Mouse (Mus musculus) CH12.LX (cell line): ENCODE data around the gene Hlcs. TPM values are rescaled to one million over a fixed set of nuclear protein-coding genes. Genes with fewer than 3 reads are reported as not detected.

Experiments used
- DNase-seq: peaks from one replicate; pipeline ENCODE4 v3.0.0-alpha.2; 2013; ENCODE audit errors: extremely low read depth
- H3K27ac ChIP-seq: 2 replicates; pipeline ENCODE4 v1.5.1; 2012; ENCODE audit warnings: low read depth, mild to moderate bottlenecking, control low read depth, moderate library complexity; ENCODE audit not compliant: insufficient read depth
- H3K27me3 ChIP-seq: replicated peaks from 2 replicates; pipeline ENCODE3; 2012; ENCODE audit warnings: inconsistent platforms
- H3K36me3 ChIP-seq, 2 experiments: replicated peaks in 1 of 2; 2 replicates each; pipeline versions ENCODE3 to v1.6.1; 2012; ENCODE audit warnings: inconsistent platforms in 1 of 2, low read length in 1 of 2, mild to moderate bottlenecking in 1 of 2, mixed read lengths in 1 of 2, moderate library complexity in 1 of 2; ENCODE audit not compliant: control insufficient read depth in 1 of 2, insufficient read depth in 1 of 2
- H3K4me1 ChIP-seq, 2 experiments: 2 replicates each; pipeline ENCODE4 v1.6.1; 2012; ENCODE audit warnings: inconsistent platforms in 1 of 2, moderate library complexity in 1 of 2; ENCODE audit not compliant: insufficient read depth in 2 of 2, control insufficient read depth in 1 of 2
- H3K4me2 ChIP-seq: 2 replicates; pipeline ENCODE4 v1.6.1; 2012; ENCODE audit warnings: low read depth, mild to moderate bottlenecking, control low read depth; ENCODE audit not compliant: poor library complexity, insufficient read depth, severe bottlenecking
- H3K4me3 ChIP-seq, 3 experiments: fragments of 150-350 bp in 1 of 3; sonication (generic) in 1 of 3; replicated peaks in 1 of 3; 2 replicates each; pipeline versions ENCODE3 to v1.5.1; 2011 to 2012; ENCODE audit warnings: low read depth in 2 of 3, low read length in 2 of 3, mild to moderate bottlenecking in 2 of 3, moderate library complexity in 2 of 3, control low read depth in 1 of 3, improper control_type of control experiment in 1 of 3, inconsistent platforms in 1 of 3, mixed read lengths in 1 of 3; ENCODE audit not compliant: poor library complexity in 1 of 3
- H3K79me2 ChIP-seq: replicated peaks from 2 replicates; pipeline ENCODE4 v1.6.1; 2012; ENCODE audit warnings: mild to moderate bottlenecking, moderate library complexity; ENCODE audit not compliant: control insufficient read depth, poor library complexity, insufficient read depth, severe bottlenecking; ENCODE audit errors: extremely low read depth
- H3K9ac ChIP-seq: 2 replicates; pipeline ENCODE4 v1.6.1; 2012; ENCODE audit warnings: low read depth, mild to moderate bottlenecking, control low read depth, moderate library complexity; ENCODE audit not compliant: insufficient read depth
- H3K9me3 ChIP-seq: replicated peaks from 2 replicates; pipeline ENCODE3; 2012; ENCODE audit warnings: low read length, inconsistent platforms, mixed read lengths
- BHLHE40 ChIP-seq: IDR thresholded peaks from 2 replicates; pipeline ENCODE4 v1.6.1; 2011; ENCODE audit warnings: mild to moderate bottlenecking, low read depth, low read length, improper control_type of control experiment
- CHD1 ChIP-seq: IDR thresholded peaks from 2 replicates; pipeline ENCODE4 v1.6.1; 2012; ENCODE audit warnings: low read depth, low read length, improper control_type of control experiment, inconsistent platforms
- CTCF ChIP-seq, 2 experiments: IDR thresholded peaks in 1 of 2; conservative IDR thresholded peaks in 1 of 2; 2 replicates each; pipeline ENCODE4 v1.5.1; 2011 to 2012; ENCODE audit warnings: low read depth in 2 of 2, low read length in 2 of 2, improper control_type of control experiment in 1 of 2, inconsistent platforms in 1 of 2, mild to moderate bottlenecking in 1 of 2, moderate library complexity in 1 of 2
- HCFC1 ChIP-seq: IDR thresholded peaks from 2 replicates; pipeline ENCODE4 v1.6.1; 2012; ENCODE audit warnings: low read depth, mild to moderate bottlenecking, inconsistent platforms, low read length, improper control_type of control experiment
- IRF4 ChIP-seq: IDR thresholded peaks from 2 replicates; pipeline ENCODE4 v1.6.1; 2014; ENCODE audit warnings: low read depth, mild to moderate bottlenecking, inconsistent platforms, low read length, improper control_type of control experiment
- MAFK ChIP-seq: IDR thresholded peaks from 2 replicates; pipeline ENCODE4 v1.6.1; 2011; ENCODE audit warnings: low read length, improper control_type of control experiment; ENCODE audit not compliant: insufficient replicate concordance
- MYC ChIP-seq: IDR thresholded peaks from 2 replicates; pipeline ENCODE4 v1.6.1; 2011; ENCODE audit warnings: low read depth, mild to moderate bottlenecking, improper control_type of control experiment, low read length
- POLR2A ChIP-seq: IDR thresholded peaks from 2 replicates; pipeline ENCODE4 v1.6.1; 2011; ENCODE audit warnings: low read depth, mild to moderate bottlenecking, improper control_type of control experiment, low read length
- POLR2AphosphoS2 ChIP-seq: IDR thresholded peaks from 2 replicates; pipeline ENCODE4 v1.6.1; 2011; ENCODE audit warnings: low read depth, low read length, improper control_type of control experiment
- SMC3 ChIP-seq: IDR thresholded peaks from 2 replicates; pipeline ENCODE4 v1.6.1; 2011; ENCODE audit warnings: low read depth, low read length, improper control_type of control experiment
- TCF12 ChIP-seq: IDR thresholded peaks from 2 replicates; pipeline ENCODE4 v1.6.1; 2014; ENCODE audit warnings: low read depth, mild to moderate bottlenecking, inconsistent platforms, low read length, improper control_type of control experiment
- USF1 ChIP-seq: IDR thresholded peaks from 2 replicates; pipeline ENCODE4 v1.6.1; 2014; ENCODE audit warnings: low read depth, mild to moderate bottlenecking, inconsistent platforms, low read length, improper control_type of control experiment
- USF2 ChIP-seq: conservative IDR thresholded peaks from 2 replicates; pipeline ENCODE4 v1.6.1; 2011; ENCODE audit warnings: low read depth, low read length, improper control_type of control experiment
- ZKSCAN1 ChIP-seq: IDR thresholded peaks from 2 replicates; pipeline ENCODE4 v1.6.1; 2012; ENCODE audit warnings: low read depth, inconsistent platforms, low read length, improper control_type of control experiment, borderline replicate concordance
- dilution Hi-C: fragments of 300-500 bp; cut with MboI; formaldehyde crosslinking; loops from 2 replicates; pipeline ENCODE4 v1.14.3; 2020; ENCODE audit warnings: low sequenced_read_pairs; ENCODE audit not compliant: extremely low pct_unique_long_range_greater_than_20kb, extremely low pct_ligation_motif_present
- in situ Hi-C: fragments of 300-500 bp; cut with MboI; formaldehyde crosslinking; loops from 3 replicates; pipeline ENCODE4 v1.14.3; 2019; ENCODE audit warnings: low sequenced_read_pairs, low pct_ligation_motif_present, low pct_unique_long_range_greater_than_20kb, mixed read lengths
- polyA plus RNA-seq: library from polyadenylated mRNA; unstranded; fragments of >175 nt; gene quantifications from 2 replicates; pipeline ENCODE4 v1.2.1, GENCODE M21; 2012; ENCODE audit warnings: low read depth; ENCODE audit not compliant: insufficient read length
- total RNA-seq, 2 experiments: library from RNA; depleted of rRNA; stranded (reverse); fragments of 300-350 nt in 1 of 2; fragments of >200 nt in 1 of 2; gene quantifications; 2 replicates each; pipeline ENCODE4 v1.2.3; 2012 to 2014

The Hlcs gene
- total and polyA plus RNA-seq, 3 experiments: 5.3 to 12.5 (median 9.4) TPM

- Histone ChIP-seq H3K27ac (no peak overlapping the region), H3K4me2 (peak overlapping the region; percentile 1; the same call in 1 of the 2 replicates), H3K9ac (no peak overlapping the region), H3K9me3 (no peaks in the 10 kb centered on the region), H3K4me1 (0 out of 4 replicates have a peak, but pooled peaks cover 0 to 7% of the 10 kb centered on the region in 2 experiments), H3K79me2 (no peaks in the 10 kb centered on the region), H3K4me3 (no peak overlapping the region), H3K36me3 (no peaks in the 10 kb centered on the region), H3K27me3 (no peaks in the 10 kb centered on the region)
- DNase-seq: no peak
- TF ChIP-seq MAFK (no peak), CTCF (conservative IDR thresholded peaks at IDR 0.05 in 1 of 2, IDR thresholded peaks at IDR 0.05 in 1 of 2; ENCODE audit: low read depth in 2 of 2, low read length in 2 of 2) (no peak), HCFC1 (no peak), MYC (no peak)
- in situ Hi-C loops (no loop called here), dilution Hi-C loops (no loop called here)
Measured at GRCm38 (mm10) chr16:94122347-94122746, 191.0 kb downstream of the Hlcs start.

- no peak for DNase-seq
- Histone ChIP-seq H3K27ac (no peak overlapping the region), H3K4me1 (0 out of 4 replicates have a peak, but pooled peaks cover 3 to 7% of the 10 kb centered on the region in 2 experiments), H3K9me3 (no peaks in the 10 kb centered on the region), H3K36me3 (no peaks in the 10 kb centered on the region), H3K79me2 (no peaks in the 10 kb centered on the region), H3K27me3 (peaks cover 2% of the 10 kb centered on the region), H3K9ac (no peak overlapping the region), H3K4me3 (no peak overlapping the region), H3K4me2 (no peak overlapping the region)
- TF ChIP-seq BHLHE40: no peak
- no peak for TF ChIP-seq HCFC1
- peak; percentile 86 for TF ChIP-seq ZKSCAN1
- in situ Hi-C loops (no loop called here), dilution Hi-C loops (no loop called here)
Measured at GRCm38 (mm10) chr16:94118394-94118793, 195.0 kb downstream of the Hlcs start.

- Histone ChIP-seq H3K79me2 (no peaks in the 10 kb centered on the region), H3K9me3 (no peaks in the 10 kb centered on the region), H3K4me2 (no peak overlapping the region), H3K27me3 (peaks cover 2% of the 10 kb centered on the region), H3K36me3 (no peaks in the 10 kb centered on the region), H3K4me1 (peaks cover 2 to 5% of the 10 kb centered on the region in 2 experiments; a peak in 1 of 4 replicates), H3K27ac (no peak overlapping the region), H3K4me3 (no peak overlapping the region), H3K9ac (no peak overlapping the region)
- no peak for TF ChIP-seq MAFK
- TF ChIP-seq POLR2A: no peak
- no peak for TF ChIP-seq POLR2AphosphoS2
- TF ChIP-seq IRF4: no peak
- no peak for TF ChIP-seq ZKSCAN1
- no peak for TF ChIP-seq CHD1
- TF ChIP-seq TCF12: no peak
- no peak for TF ChIP-seq USF2
- TF ChIP-seq HCFC1: no peak
- no peak for TF ChIP-seq SMC3
- no peak for TF ChIP-seq BHLHE40
- TF ChIP-seq USF1: no peak
- dilution Hi-C loops: no loop called here
- no peak for DNase-seq
- in situ Hi-C loops: no loop called here
Measured at GRCm38 (mm10) chr16:94117333-94117732, 196.0 kb downstream of the Hlcs start.
